Mouse (Mus musculus) liver, embryonic 11.5 days (tissue): ENCODE data around the gene Padi6. TPM values are rescaled to one million over a fixed set of nuclear protein-coding genes. Genes with fewer than 3 reads are reported as not detected.

Experiments used
- ATAC-seq: fragments of 200-750 bp; cut with Nextera tagmentation; replicated peaks from 2 replicates; pipeline ENCODE4 v1.8.0; 2017; ENCODE audit warnings: moderate number of reproducible peaks, mild to moderate bottlenecking, moderate TSS enrichment, moderate library complexity; ENCODE audit not compliant: low FRiP score
- DNase-seq: peaks from one replicate; pipeline ENCODE4 v3.0.0-alpha.2; 2017; ENCODE audit warnings: low spot score
- H3K27ac ChIP-seq: fragments of 300-500 bp; sonication (generic); 2 replicates; pipeline ENCODE4 v1.5.1; 2014; ENCODE audit warnings: mild to moderate bottlenecking, low read depth, low read length, control low read depth
- H3K27me3 ChIP-seq: fragments of 300-500 bp; sonication (generic); replicated peaks from 2 replicates; pipeline ENCODE4 v1.6.1; 2014; ENCODE audit warnings: low read length, mixed read lengths; ENCODE audit not compliant: control insufficient read depth, insufficient read depth
- H3K36me3 ChIP-seq: fragments of 300-500 bp; sonication (generic); 2 replicates; pipeline ENCODE4 v1.6.1; 2014; ENCODE audit warnings: mild to moderate bottlenecking, low read length, moderate library complexity, mixed read lengths; ENCODE audit not compliant: control insufficient read depth, insufficient read depth
- H3K4me1 ChIP-seq: fragments of 300-500 bp; sonication (generic); replicated peaks from 2 replicates; pipeline ENCODE4 v1.6.1; 2014; ENCODE audit warnings: low read length, mixed read lengths; ENCODE audit not compliant: control insufficient read depth, insufficient read depth
- H3K4me2 ChIP-seq: fragments of 300-500 bp; sonication (generic); 2 replicates; pipeline ENCODE4 v1.6.1; 2014; ENCODE audit warnings: mild to moderate bottlenecking, control low read depth, moderate library complexity
- H3K4me3 ChIP-seq: fragments of 300-500 bp; sonication (generic); 2 replicates; pipeline ENCODE4 v1.5.1; 2014; ENCODE audit warnings: low read depth, low read length, control low read depth
- H3K9ac ChIP-seq: fragments of 300-500 bp; sonication (generic); 2 replicates; pipeline ENCODE4 v1.6.1; 2014; ENCODE audit warnings: low read depth, low read length, control low read depth
- H3K9me3 ChIP-seq: fragments of 300-500 bp; sonication (generic); 2 replicates; pipeline ENCODE4 v1.6.1; 2016; ENCODE audit warnings: low read length, inconsistent platforms, mixed read lengths; ENCODE audit not compliant: control insufficient read depth
- WGBS: fragments of 180-500 bp; shearing (Covaris S2); extraction: QIAGEN DNeasy Blood & Tissue Kit; methylation state at CpG from one replicate; pipeline ENCODE4 v1.1.7; 2014; 5-methylcytosine and 5-hydroxymethylcytosine counted together
- polyA plus RNA-seq: library from polyadenylated mRNA; unstranded; fragments of >200 nt; fragmentation: Nextera tagmentation; extraction: Ambion mirVana; gene quantifications from 2 replicates; pipeline ENCODE4 v1.2.1, GENCODE M21; 2014

The Padi6 gene
- polyA plus RNA-seq, 1 experiment from 2014 or later: not detected

GRCm38 (mm10) chr4:140689873-140690655 is 52.4 kb downstream of the Padi6 start:
- peak overlapping the region; percentile 51 for H3K4me2 ChIP-seq
- H3K9ac ChIP-seq: peak overlapping the region; percentile 31; the same call in 1 of the 2 replicates
- peak overlapping the region; percentile 60 for H3K27ac ChIP-seq
- no peaks in the 10 kb centered on the region for H3K9me3 ChIP-seq
- WGBS: 52% methylated on average over 16 of the region's 16 CpGs
- H3K36me3 ChIP-seq: no peaks in the 10 kb centered on the region
- no peak for DNase-seq
- peak; percentile 71 for ATAC-seq
- peaks cover 44% of the 10 kb centered on the region for H3K4me1 ChIP-seq
- no peaks in the 10 kb centered on the region for H3K27me3 ChIP-seq
- H3K4me3 ChIP-seq: 0 out of 2 replicates have a peak overlapping the region, but pooled peaks have one; percentile 16

DNA sequence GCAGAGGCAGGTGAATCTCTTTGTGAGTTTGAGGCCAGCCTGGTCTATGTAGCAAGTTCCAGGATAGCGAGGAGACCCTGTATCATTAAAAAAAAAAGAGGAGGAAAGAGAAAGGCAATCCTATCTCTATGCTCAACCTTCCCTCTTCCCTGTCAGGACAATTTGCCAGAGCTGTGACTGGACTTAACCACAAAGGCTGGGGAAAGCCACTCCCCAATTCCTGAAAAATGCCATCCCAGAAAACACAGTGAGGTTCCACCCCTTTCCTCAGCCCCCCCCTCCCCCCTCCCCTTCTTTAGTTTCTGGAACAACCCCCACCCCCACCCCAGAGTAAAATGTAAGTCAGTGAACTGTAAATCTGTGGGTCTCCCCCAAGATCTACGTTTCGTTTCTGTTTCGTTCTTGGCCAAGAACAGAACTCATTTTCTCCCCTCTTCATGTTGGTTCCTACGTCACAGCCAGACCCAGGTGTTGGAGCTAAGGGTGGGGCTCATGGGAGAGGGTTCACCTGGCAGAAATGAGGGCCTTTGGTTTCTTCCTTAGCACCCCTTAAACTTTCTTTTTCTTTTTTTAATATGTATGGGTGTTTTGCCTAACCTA is 53.5 kb downstream of the Padi6 start:
- Histone ChIP-seq H3K27ac (peak overlapping the region; percentile 60; the same call in 1 of the 2 replicates), H3K4me2 (no peak overlapping the region)

DNA sequence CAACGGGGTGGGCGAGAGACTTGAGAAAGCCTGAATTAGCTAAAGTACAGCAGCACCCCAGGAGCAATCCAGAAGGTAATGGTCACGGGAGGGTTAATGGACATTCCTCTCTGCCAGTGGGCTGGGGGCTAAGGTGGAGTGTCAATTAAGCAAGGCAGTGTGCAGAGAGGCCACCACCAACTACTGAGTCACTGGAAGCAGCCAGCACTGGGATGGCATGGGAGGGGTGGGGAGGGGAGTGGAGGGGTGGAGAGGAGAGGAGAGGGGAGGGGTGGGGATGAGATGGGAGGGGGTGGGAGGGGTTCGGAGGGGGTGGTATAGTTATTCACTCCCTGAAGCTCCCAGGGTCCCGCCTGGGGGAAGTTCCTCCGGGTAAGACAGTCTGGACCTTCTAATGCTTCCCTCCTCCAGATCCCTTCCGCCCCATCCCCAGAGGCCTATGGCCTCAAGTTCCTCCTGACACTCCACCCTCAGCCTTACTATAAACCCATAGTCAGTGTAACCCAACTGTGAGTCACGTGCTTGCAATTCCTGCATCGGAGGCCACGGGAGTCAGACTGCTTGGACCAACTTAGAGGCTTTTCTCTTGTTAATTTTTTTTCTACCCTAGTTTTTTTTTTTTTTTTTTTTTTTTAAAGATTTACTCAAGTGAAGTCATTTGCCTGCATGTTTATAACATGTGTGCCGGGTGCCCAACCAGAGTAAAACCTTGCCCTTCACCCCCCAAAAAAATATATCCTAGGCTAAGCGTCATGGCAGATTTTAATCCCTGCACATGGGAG is 54.2 kb downstream of the Padi6 start:
- peak overlapping the region; percentile 16; the same call in 1 of the 2 replicates for H3K27ac ChIP-seq
- H3K4me1 ChIP-seq: peaks cover 44% of the 10 kb centered on the region
- 47% methylated on average over 12 of the region's 12 CpGs for WGBS
- no peaks in the 10 kb centered on the region for H3K27me3 ChIP-seq
- DNase-seq (no peak), ATAC-seq (no peak)
- H3K9ac ChIP-seq: no peak overlapping the region
- no peak overlapping the region for H3K4me3 ChIP-seq
- no peaks in the 10 kb centered on the region for H3K36me3 ChIP-seq
- H3K9me3 ChIP-seq: no peaks in the 10 kb centered on the region
- H3K4me2 ChIP-seq: no peak overlapping the region

More for the DNA sequence above, 53.5 kb downstream of the Padi6 start:
- Histone ChIP-seq H3K4me3 (no peak overlapping the region), H3K27me3 (no peaks in the 10 kb centered on the region), H3K4me1 (peaks cover 44% of the 10 kb centered on the region), H3K36me3 (no peaks in the 10 kb centered on the region), H3K9me3 (no peaks in the 10 kb centered on the region), H3K9ac (no peak overlapping the region)
- DNase-seq: no peak
- no peak for ATAC-seq
- 76% methylated on average over 5 of the region's 5 CpGs for WGBS

DNA sequence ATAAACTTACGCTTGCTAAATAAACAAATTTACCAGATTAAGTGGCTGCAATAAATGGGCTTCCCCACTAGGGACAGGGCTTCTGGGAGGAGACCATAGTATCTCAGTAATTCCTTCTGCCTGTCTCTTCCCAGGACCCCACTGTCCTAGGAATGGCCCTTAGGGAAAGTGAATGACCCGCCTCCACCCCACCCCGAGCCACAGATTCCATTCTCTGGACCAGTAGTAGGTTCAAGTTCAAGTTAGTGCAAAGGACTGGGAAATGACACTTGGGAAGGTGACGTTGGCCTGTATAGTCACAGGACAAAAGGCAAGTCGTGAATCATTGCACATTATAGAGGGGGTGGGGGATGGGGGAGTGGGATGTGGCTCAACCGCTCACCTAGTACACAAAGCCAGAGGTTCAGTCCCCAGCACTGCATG is 57.6 kb downstream of the Padi6 start:
- peaks cover 37% of the 10 kb centered on the region for H3K4me1 ChIP-seq
- peak overlapping the region; percentile 92 for H3K27ac ChIP-seq
- no peak for DNase-seq
- H3K36me3 ChIP-seq: no peaks in the 10 kb centered on the region
- ATAC-seq: no peak
- H3K4me2 ChIP-seq: peak overlapping the region; percentile 55
- WGBS: 27% methylated on average over 6 of the region's 6 CpGs
- H3K4me3 ChIP-seq: peak overlapping the region; percentile 35; the same call in 1 of the 2 replicates
- no peaks in the 10 kb centered on the region for H3K9me3 ChIP-seq
- no peaks in the 10 kb centered on the region for H3K27me3 ChIP-seq
- peak overlapping the region; percentile 52 for H3K9ac ChIP-seq

DNA sequence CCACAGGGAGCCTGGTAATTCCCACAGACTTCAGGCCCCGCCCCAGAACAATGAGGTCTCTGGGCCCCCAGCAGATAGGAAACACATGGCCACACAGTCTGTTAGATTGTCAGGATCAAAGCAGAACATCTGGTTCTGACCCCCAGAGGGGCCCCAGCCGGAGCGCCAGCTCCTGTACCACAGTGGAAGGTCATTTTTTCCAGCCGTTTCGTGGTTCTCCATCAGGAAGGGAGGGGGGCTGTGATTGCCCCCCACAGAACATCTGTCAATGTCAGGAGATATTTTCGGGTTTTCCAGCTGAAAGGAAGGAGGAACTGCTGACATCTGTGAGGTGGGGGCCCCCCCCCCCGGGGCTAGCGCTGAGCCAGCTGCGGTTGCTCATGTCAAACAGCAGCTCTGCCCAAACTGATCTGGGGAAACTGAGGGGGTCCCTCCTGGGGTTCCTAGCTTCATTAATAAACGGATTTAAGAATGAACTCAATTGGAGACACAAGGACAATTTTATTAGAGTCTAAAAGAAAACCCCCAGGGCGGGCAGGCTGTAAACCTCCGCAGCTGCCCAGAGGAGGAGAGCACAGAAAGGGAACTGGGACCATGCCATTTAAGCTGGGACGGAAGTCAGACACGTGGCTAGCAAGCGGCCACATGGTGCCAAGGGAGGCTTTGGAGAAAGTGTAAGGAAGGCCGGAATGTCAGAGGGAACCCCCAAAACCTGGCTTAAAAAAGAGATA is 58.1 kb downstream of the Padi6 start:
- 3% methylated on average over 16 of the region's 16 CpGs for WGBS
- DNase-seq: peak; percentile 80
- peaks cover 32% of the 10 kb centered on the region for H3K4me1 ChIP-seq

GRCm38 (mm10) chr4:140683608-140684007 is 58.8 kb downstream of the Padi6 start:
- no peaks in the 10 kb centered on the region for H3K36me3 ChIP-seq

More for the DNA sequence above, 58.1 kb downstream of the Padi6 start:
- Histone ChIP-seq H3K27me3 (no peaks in the 10 kb centered on the region), H3K9me3 (no peaks in the 10 kb centered on the region), H3K9ac (peak overlapping the region; percentile 52), H3K4me3 (peak overlapping the region; percentile 35), H3K4me2 (peak overlapping the region; percentile 55), H3K27ac (peak overlapping the region; percentile 92), H3K36me3 (no peaks in the 10 kb centered on the region)
- peak; percentile 91 for ATAC-seq

DNA sequence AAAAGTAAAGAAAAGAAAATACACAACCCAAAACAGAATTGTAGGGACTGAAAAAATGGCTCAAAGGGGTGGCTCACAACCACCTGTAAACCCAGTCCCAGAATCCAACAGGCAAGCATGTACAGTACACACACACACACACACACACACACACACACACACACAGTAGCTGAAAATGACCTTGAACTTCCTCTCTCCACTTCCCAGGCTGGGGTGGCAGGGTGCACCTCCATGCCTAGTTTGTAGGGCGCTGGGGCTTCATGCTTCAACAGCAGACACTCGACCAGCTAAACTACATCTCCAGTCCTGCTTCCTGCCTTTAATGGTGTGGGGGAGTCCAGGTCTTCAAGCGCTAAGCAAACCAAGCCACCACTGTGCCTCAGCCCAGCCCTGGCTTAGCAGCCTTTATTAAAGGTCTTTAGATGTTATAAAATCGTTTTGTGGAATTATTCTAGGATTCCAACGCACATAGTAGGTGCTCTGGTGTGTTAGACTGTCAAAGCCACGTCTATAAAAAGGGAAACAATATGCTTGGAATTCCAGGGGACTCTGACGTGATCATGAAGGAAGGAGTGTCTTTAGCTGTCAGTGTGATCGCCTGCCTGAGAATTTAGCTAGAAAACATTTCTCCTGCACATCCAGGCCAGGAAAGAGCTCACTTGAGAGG is 61.6 kb downstream of the Padi6 start:
- no peaks in the 10 kb centered on the region for H3K36me3 ChIP-seq

More at GRCm38 (mm10) chr4:140683608-140684007, 58.8 kb downstream of the Padi6 start:
- 19% methylated on average over 8 of the region's 8 CpGs for WGBS
- Histone ChIP-seq H3K27me3 (no peaks in the 10 kb centered on the region), H3K4me2 (peak overlapping the region; percentile 55), H3K4me3 (peak overlapping the region; percentile 35), H3K4me1 (peaks cover 26% of the 10 kb centered on the region), H3K9ac (peak overlapping the region; percentile 52), H3K9me3 (no peaks in the 10 kb centered on the region), H3K27ac (peak overlapping the region; percentile 92)
- ATAC-seq (peak; percentile 68), DNase-seq (no peak)

More for the DNA sequence above, 61.6 kb downstream of the Padi6 start:
- no peaks in the 10 kb centered on the region for H3K27me3 ChIP-seq
- H3K4me2 ChIP-seq: no peak overlapping the region
- 42% methylated on average over 8 of the region's 8 CpGs for WGBS
- H3K27ac ChIP-seq: 0 out of 2 replicates have a peak overlapping the region, but pooled peaks have one; percentile 1
- peaks cover 20% of the 10 kb centered on the region for H3K4me1 ChIP-seq
- ATAC-seq (no peak), DNase-seq (no peak)
- no peak overlapping the region for H3K9ac ChIP-seq
- H3K4me3 ChIP-seq: no peak overlapping the region
- H3K9me3 ChIP-seq: no peaks in the 10 kb centered on the region
